12 mouse cellular contexts compared by ENCODE assay signal in genomic region chr3:88535005-88535404, GRCm38 (mm10). TPM values are rescaled to one million over a fixed set of nuclear protein-coding genes. Genes with fewer than 3 reads are reported as not detected.
A peak's percentile ranks its signal among the peaks of the same experiment; 100 is the strongest.
DNase-seq lines count a peak whose midpoint lies in the region; ATAC-seq lines count a peak whose summit lies in the region.
"Had no signal": no experiment of that assay in that cellular context is flagged by ENCODE, and none has a peak within 500 bp of the region (broad histone marks: within the 10 kb centered on the region; RNA-seq: fewer than 3 reads in every experiment).

No protein-coding gene starts in this region.

- no peaks in the 10 kb centered on the region for H3K27me3 ChIP-seq in heart, embryonic 13.5 days (replicated peaks)
- H3K27me3 ChIP-seq in embryonic facial prominence, embryonic 10.5 days (replicated peaks; ENCODE audit: low read depth, poor library complexity, severe bottlenecking), result no peaks in the 10 kb centered on the region
- H3K27me3 ChIP-seq in hindbrain, embryonic 10.5 days (ENCODE audit: insufficient read depth, poor library complexity, severe bottlenecking), result no peaks in the 10 kb centered on the region
- H3K27me3 ChIP-seq in midbrain, embryonic 11.5 days (ENCODE audit: control insufficient read depth, insufficient read depth, low read length), result no peaks in the 10 kb centered on the region

- peak overlapping the region; percentile 93 for H3K4me3 ChIP-seq in heart, embryonic 13.5 days
- peak overlapping the region; percentile 82 for H3K4me3 ChIP-seq in embryonic facial prominence, embryonic 10.5 days
- H3K4me3 ChIP-seq in hindbrain, embryonic 10.5 days, result peak overlapping the region; percentile 96
- peak overlapping the region; percentile 96 for H3K4me3 ChIP-seq in midbrain, embryonic 11.5 days (ENCODE audit: low read depth, low read length)
- H3K4me3 ChIP-seq: erythroblast, embryonic 14.5 days had no signal

- intact Hi-C loops in heart, postnatal 36 days (cut with DNase I), result no loop called here

- peak overlapping the region; percentile 75 for H3K4me2 ChIP-seq in heart, embryonic 13.5 days
- H3K4me2 ChIP-seq in midbrain, embryonic 11.5 days, result peak overlapping the region; percentile 96

- peaks cover 72% of the 10 kb centered on the region for H3K4me1 ChIP-seq in heart, embryonic 13.5 days
- peaks cover 69% of the 10 kb centered on the region for H3K4me1 ChIP-seq in embryonic facial prominence, embryonic 10.5 days
- peaks cover 72% of the 10 kb centered on the region for H3K4me1 ChIP-seq in hindbrain, embryonic 10.5 days (replicated peaks)
- peaks cover 61% of the 10 kb centered on the region for H3K4me1 ChIP-seq in midbrain, embryonic 11.5 days (ENCODE audit: control insufficient read depth, insufficient read depth, low read length)

- 36% methylated on average over 3 of the region's 3 CpGs for WGBS in heart, embryonic 13.5 days
- 11% methylated on average over 3 of the region's 3 CpGs for WGBS in embryonic facial prominence, embryonic 10.5 days
- 5% methylated on average over 3 of the region's 3 CpGs for WGBS in hindbrain, embryonic 10.5 days
- 2% methylated on average over 3 of the region's 3 CpGs for WGBS in midbrain, embryonic 11.5 days

- H3K9me3 ChIP-seq in heart, embryonic 13.5 days, result no peaks in the 10 kb centered on the region
- H3K9me3 ChIP-seq in embryonic facial prominence, embryonic 10.5 days, result no peaks in the 10 kb centered on the region
- no peaks in the 10 kb centered on the region for H3K9me3 ChIP-seq in hindbrain, embryonic 10.5 days
- no peaks in the 10 kb centered on the region for H3K9me3 ChIP-seq in midbrain, embryonic 11.5 days (ENCODE audit: control insufficient read depth, low read length)

- peak overlapping the region; percentile 98 for H3K9ac ChIP-seq in heart, embryonic 13.5 days
- peak overlapping the region; percentile 100 for H3K9ac ChIP-seq in midbrain, embryonic 11.5 days (ENCODE audit: low read length)

- ATAC-seq in heart, embryonic 13.5 days (ENCODE audit: extremely low read depth, insufficient number of reproducible peaks, low FRiP score, low TSS enrichment), result no peak
- no peak for ATAC-seq in midbrain, embryonic 11.5 days (ENCODE audit: low FRiP score)

- H3K36me3 ChIP-seq in heart, embryonic 13.5 days, result peaks cover 40% of the 10 kb centered on the region
- H3K36me3 ChIP-seq in embryonic facial prominence, embryonic 10.5 days (replicated peaks), result peaks cover 56% of the 10 kb centered on the region
- peaks cover 51% of the 10 kb centered on the region for H3K36me3 ChIP-seq in hindbrain, embryonic 10.5 days
- peaks cover 17% of the 10 kb centered on the region for H3K36me3 ChIP-seq in midbrain, embryonic 11.5 days (ENCODE audit: control insufficient read depth, insufficient read depth, low read length)

- DNase-seq in heart, postnatal 36 days, result no peak
- peak; percentile 22 for DNase-seq in embryonic facial prominence, embryonic 10.5 days (ENCODE audit: low spot score)
- no peak for DNase-seq in hindbrain, embryonic 10.5 days (ENCODE audit: low spot score)
- DNase-seq in midbrain, embryonic 11.5 days (ENCODE audit: low spot score, missing footprints), result peak; percentile 89
- no peak for DNase-seq in frontal cortex, postnatal 25 days (ENCODE audit: low spot score in 2 of 2)
- DNase-seq in gastrocnemius, adult 18-20 months (ENCODE audit: low spot score), result no peak
- DNase-seq in frontal cortex, adult 2 months (ENCODE audit: extremely low spot score in 1 of 2, low spot score in 1 of 2), result no peak
- DNase-seq: kidney, adult 18-20 months; spleen, adult 18-20 months had no signal

- H3K27ac ChIP-seq in heart, embryonic 13.5 days (replicated peaks), result peak overlapping the region; percentile 36; the same call in 1 of the 2 replicates
- peak overlapping the region; percentile 100 for H3K27ac ChIP-seq in embryonic facial prominence, embryonic 10.5 days (replicated peaks)
- peak overlapping the region; percentile 100 for H3K27ac ChIP-seq in hindbrain, embryonic 10.5 days
- peak overlapping the region; percentile 47 for H3K27ac ChIP-seq in midbrain, embryonic 11.5 days (ENCODE audit: low read depth, low read length)
- H3K27ac ChIP-seq: liver, embryonic 14.5 days had no signal

RNA-seq across cellular contexts. Expression of gene Mex3a, which starts 2.8 kb away (rescaled TPM):
- 9.9 and 10.1 TPM in 2 replicates for polyA plus RNA-seq in heart, embryonic 13.5 days (2015; fragmentation: Nextera tagmentation; extraction: Ambion mirVana)
- total RNA-seq in heart, postnatal 36 days (2021), result under 1 TPM; 0.22 to 0.58 TPM
- polyA plus RNA-seq in embryonic facial prominence, embryonic 10.5 days (2016; fragmentation: Nextera tagmentation; extraction: Ambion mirVana), result 33.6 and 37.4 TPM in 2 replicates
- 30.7 and 31.0 TPM in 2 replicates for polyA plus RNA-seq in hindbrain, embryonic 10.5 days (2016; fragmentation: Nextera tagmentation; extraction: Ambion mirVana)
- 44.5 and 45.1 TPM in 2 replicates for polyA plus RNA-seq in midbrain, embryonic 11.5 days (2014; fragmentation: Nextera tagmentation; extraction: Ambion mirVana)
- total RNA-seq in gastrocnemius, adult 18-20 months (2021), result under 1 TPM; 0.17 to 0.18 TPM
- polyA plus RNA-seq in frontal cortex, adult 2 months (2012; rRNA removed), result 4.5 and 4.7 TPM in 2 replicates

RNA-seq across cellular contexts. Expression of gene Rab25, which starts 13.1 kb away (rescaled TPM):
- polyA plus RNA-seq in heart, embryonic 13.5 days (2015; fragmentation: Nextera tagmentation; extraction: Ambion mirVana), result 1.1 and 1.5 TPM in 2 replicates
- not detected for total RNA-seq in heart, postnatal 36 days (2021)
- polyA plus RNA-seq in embryonic facial prominence, embryonic 10.5 days (2016; fragmentation: Nextera tagmentation; extraction: Ambion mirVana), result 4.9 and 5.8 TPM in 2 replicates
- polyA plus RNA-seq in hindbrain, embryonic 10.5 days (2016; fragmentation: Nextera tagmentation; extraction: Ambion mirVana), result 2.1 and 2.9 TPM in 2 replicates
- polyA plus RNA-seq in midbrain, embryonic 11.5 days (2014; fragmentation: Nextera tagmentation; extraction: Ambion mirVana), result 0.25 and 0.86 TPM in 2 replicates
- not detected for total RNA-seq in gastrocnemius, adult 18-20 months (2021)
- polyA plus RNA-seq in frontal cortex, adult 2 months (2012; rRNA removed), result 0.40 and 0.67 TPM in 2 replicates
- polyA plus RNA-seq: erythroblast, embryonic 14.5 days had no signal

RNA-seq across cellular contexts. Expression of gene Lamtor2, which starts 17.9 kb away (rescaled TPM):
- polyA plus RNA-seq in heart, embryonic 13.5 days (2015; fragmentation: Nextera tagmentation; extraction: Ambion mirVana), result 131 and 150 TPM in 2 replicates
- total RNA-seq in heart, postnatal 36 days (2021), result 10 to 100 TPM; 94.6 to 99.1 TPM
- 158 and 161 TPM in 2 replicates for polyA plus RNA-seq in embryonic facial prominence, embryonic 10.5 days (2016; fragmentation: Nextera tagmentation; extraction: Ambion mirVana)
- polyA plus RNA-seq in hindbrain, embryonic 10.5 days (2016; fragmentation: Nextera tagmentation; extraction: Ambion mirVana), result 173 and 180 TPM in 2 replicates
- polyA plus RNA-seq in midbrain, embryonic 11.5 days (2014; fragmentation: Nextera tagmentation; extraction: Ambion mirVana), result 87.2 and 103 TPM in 2 replicates
- total RNA-seq in gastrocnemius, adult 18-20 months (2021), result 10 to 100 TPM; 90.8 to 95.9 TPM
- polyA plus RNA-seq in frontal cortex, adult 2 months (2012; rRNA removed), result 110 and 131 TPM in 2 replicates

RNA-seq across cellular contexts. Expression of gene Ubqln4, which starts 18.6 kb away (rescaled TPM):
- polyA plus RNA-seq in heart, embryonic 13.5 days (2015; fragmentation: Nextera tagmentation; extraction: Ambion mirVana), result 33.1 and 34.1 TPM in 2 replicates
- total RNA-seq in heart, postnatal 36 days (2021), result 10 to 100 TPM; 65.0 to 75.6 TPM
- 68.6 and 77.9 TPM in 2 replicates for polyA plus RNA-seq in embryonic facial prominence, embryonic 10.5 days (2016; fragmentation: Nextera tagmentation; extraction: Ambion mirVana)
- 69.0 and 72.5 TPM in 2 replicates for polyA plus RNA-seq in hindbrain, embryonic 10.5 days (2016; fragmentation: Nextera tagmentation; extraction: Ambion mirVana)
- 72.4 and 73.0 TPM in 2 replicates for polyA plus RNA-seq in midbrain, embryonic 11.5 days (2014; fragmentation: Nextera tagmentation; extraction: Ambion mirVana)
- total RNA-seq in gastrocnemius, adult 18-20 months (2021), result 10 to 100 TPM; 86.3 to 89.9 TPM
- 97.4 and 102 TPM in 2 replicates for polyA plus RNA-seq in frontal cortex, adult 2 months (2012; rRNA removed)

RNA-seq across cellular contexts. Expression of gene Lmna, which starts 25.2 kb away (rescaled TPM):
- polyA plus RNA-seq in heart, embryonic 13.5 days (2015; fragmentation: Nextera tagmentation; extraction: Ambion mirVana), result 86.7 and 97.1 TPM in 2 replicates
- 100 to 1,000 TPM; 121 to 130 TPM for total RNA-seq in heart, postnatal 36 days (2021)
- polyA plus RNA-seq in embryonic facial prominence, embryonic 10.5 days (2016; fragmentation: Nextera tagmentation; extraction: Ambion mirVana), result 15.2 and 17.9 TPM in 2 replicates
- polyA plus RNA-seq in hindbrain, embryonic 10.5 days (2016; fragmentation: Nextera tagmentation; extraction: Ambion mirVana), result 13.4 and 24.0 TPM in 2 replicates
- 17.9 and 21.2 TPM in 2 replicates for polyA plus RNA-seq in midbrain, embryonic 11.5 days (2014; fragmentation: Nextera tagmentation; extraction: Ambion mirVana)
- 10 to 100 TPM; 68.3 to 89.6 TPM for total RNA-seq in gastrocnemius, adult 18-20 months (2021)
- 52.5 and 53.9 TPM in 2 replicates for polyA plus RNA-seq in frontal cortex, adult 2 months (2012; rRNA removed)

Comparison
In these comparisons a context has a peak if more than half of its experiments do, and no peak if none do; other contexts are left out.
1. H3K27ac ChIP-seq: peak in every context shown above with its lines; median percentile 100 in embryonic facial prominence, embryonic 10.5 days; 100 in hindbrain, embryonic 10.5 days; 47 in midbrain, embryonic 11.5 days; 36 in heart, embryonic 13.5 days.
2. DNase-seq: peak in embryonic facial prominence, embryonic 10.5 days (single experiment) and midbrain, embryonic 11.5 days (single experiment); none in heart, postnatal 36 days (0 of 2), hindbrain, embryonic 10.5 days (single experiment), frontal cortex, postnatal 25 days (0 of 2), gastrocnemius, adult 18-20 months (single experiment) and frontal cortex, adult 2 months (0 of 2).
3. Peak in every context shown above with its lines, with median percentiles within 50 percentile points of each other: H3K4me3 ChIP-seq.